Mouse (Mus musculus) forebrain, embryonic 15.5 days (tissue): Measurements from ENCODE around the gene Ank3. TPM values are rescaled to one million over a fixed set of nuclear protein-coding genes. Genes with fewer than 3 reads are reported as not detected.

Source experiments
- ATAC-seq: fragments of 200-750 bp; cut with Nextera tagmentation; replicated peaks from 2 replicates; pipeline ENCODE4 v1.8.0; 2017; ENCODE audit warnings: mild to moderate bottlenecking, moderate TSS enrichment, moderate library complexity
- H3K27ac ChIP-seq: fragments of 300-500 bp; sonication (generic); replicated peaks from 2 replicates; pipeline ENCODE4 v1.5.1; 2015; ENCODE audit warnings: mild to moderate bottlenecking, inconsistent platforms
- H3K27me3 ChIP-seq: fragments of 300-500 bp; sonication (generic); 2 replicates; pipeline ENCODE4 v1.6.1; 2015; ENCODE audit warnings: inconsistent platforms
- H3K36me3 ChIP-seq: fragments of 300-500 bp; sonication (generic); 2 replicates; pipeline ENCODE4 v1.6.1; 2015; ENCODE audit warnings: mild to moderate bottlenecking, inconsistent platforms
- H3K4me1 ChIP-seq: fragments of 300-500 bp; sonication (generic); 2 replicates; pipeline ENCODE4 v1.6.1; 2015; ENCODE audit warnings: inconsistent platforms
- H3K4me2 ChIP-seq: fragments of 300-500 bp; sonication (generic); replicated peaks from 2 replicates; pipeline ENCODE4 v1.6.1; 2015; ENCODE audit warnings: mild to moderate bottlenecking, inconsistent platforms
- H3K4me3 ChIP-seq: fragments of 300-500 bp; sonication (generic); 2 replicates; pipeline ENCODE4 v1.5.1; 2015; ENCODE audit warnings: mild to moderate bottlenecking, inconsistent platforms
- H3K9ac ChIP-seq: fragments of 300-500 bp; sonication (generic); replicated peaks from 2 replicates; pipeline ENCODE4 v1.6.1; 2015; ENCODE audit warnings: mild to moderate bottlenecking, inconsistent platforms
- H3K9me3 ChIP-seq: fragments of 300-500 bp; sonication (generic); 2 replicates; pipeline ENCODE4 v1.6.1; 2016; ENCODE audit warnings: inconsistent platforms
- WGBS: fragments of 180-500 bp; shearing (Covaris S2); methylation state at CpG from one replicate; pipeline ENCODE4 v1.1.7; 2015; ENCODE audit warnings: mixed read lengths; 5-methylcytosine and 5-hydroxymethylcytosine counted together
- polyA plus RNA-seq: library from polyadenylated mRNA; unstranded; fragments of >200 nt; fragmentation: Nextera tagmentation; extraction: Ambion mirVana; gene quantifications from 2 replicates; pipeline ENCODE4 v1.2.1, GENCODE M21; 2015

The Ank3 gene
- polyA plus RNA-seq, 1 experiment from 2014 or later = 91.2 TPM

DNA sequence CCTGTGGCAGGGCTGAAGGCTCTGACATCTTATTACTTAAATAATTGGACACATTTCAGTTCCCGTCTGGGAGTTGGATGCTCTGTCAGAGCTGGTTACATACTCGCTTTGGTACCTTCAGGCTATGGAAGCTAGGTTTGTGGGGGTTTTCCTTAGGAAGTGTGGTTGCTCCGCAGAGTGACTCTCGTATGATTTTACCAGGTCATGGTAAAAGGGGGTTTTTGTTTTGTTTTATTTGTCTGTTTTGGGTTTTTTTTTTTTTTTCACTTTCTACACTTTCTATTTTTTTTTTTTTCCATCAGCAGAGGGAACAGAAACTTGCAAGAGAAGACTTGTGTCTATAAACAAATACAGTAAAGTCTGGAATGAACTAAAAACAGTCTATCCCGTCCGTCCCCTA, 131.8 kb downstream of the Ank3 start:
- no peak for ATAC-seq
- H3K4me2 ChIP-seq = no peak overlapping the region
- WGBS = 86% methylated on average over 6 of the region's 6 CpGs
- no peaks in the 10 kb centered on the region for H3K9me3 ChIP-seq
- H3K27ac ChIP-seq = no peak overlapping the region
- H3K4me3 ChIP-seq = no peak overlapping the region
- no peak overlapping the region for H3K9ac ChIP-seq
- H3K4me1 ChIP-seq = peaks cover 12% of the 10 kb centered on the region
- H3K27me3 ChIP-seq = no peaks in the 10 kb centered on the region
- H3K36me3 ChIP-seq = no peaks in the 10 kb centered on the region

- Histone ChIP-seq H3K4me1 (peaks cover 16% of the 10 kb centered on the region), H3K9ac (no peak overlapping the region), H3K4me2 (no peak overlapping the region), H3K27me3 (no peaks in the 10 kb centered on the region), H3K36me3 (no peaks in the 10 kb centered on the region), H3K4me3 (no peak overlapping the region), H3K27ac (no peak overlapping the region), H3K9me3 (no peaks in the 10 kb centered on the region)
- 88% methylated on average over 5 of the region's 5 CpGs for WGBS
- no peak for ATAC-seq
Observed at GRCm38 (mm10) chr10:69531569-69531968, 133.0 kb downstream of the Ank3 start.

DNA sequence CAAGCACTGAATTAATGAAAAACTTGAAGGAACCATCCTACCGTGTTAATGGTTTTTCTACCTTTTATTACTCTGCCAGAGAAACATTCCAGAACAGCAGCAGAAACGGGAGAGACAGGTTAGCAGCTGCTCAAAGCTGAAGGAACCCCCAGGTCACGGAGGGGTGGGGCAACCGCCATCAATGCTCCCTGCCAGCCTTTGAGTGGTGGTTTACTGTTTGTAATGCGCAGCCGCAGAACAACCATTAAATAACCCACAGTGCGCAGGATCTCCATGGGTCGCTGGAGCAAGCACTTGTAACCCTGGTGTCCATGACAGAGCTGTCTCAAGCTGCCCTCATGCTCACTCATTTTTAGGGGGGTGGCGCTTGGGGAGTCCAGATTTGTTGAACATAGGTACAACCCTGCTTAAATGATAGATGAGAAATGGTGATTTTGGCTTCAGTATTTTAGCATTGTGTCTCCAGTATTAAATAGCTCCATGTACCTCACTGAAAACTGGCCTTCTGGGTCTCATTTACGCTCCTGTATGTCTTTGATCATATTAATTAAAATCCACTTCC, 133.7 kb downstream of the Ank3 start:
- H3K27ac ChIP-seq = no peak overlapping the region
- H3K9ac ChIP-seq = no peak overlapping the region
- H3K4me3 ChIP-seq = no peak overlapping the region
- H3K27me3 ChIP-seq = no peaks in the 10 kb centered on the region
- H3K4me2 ChIP-seq = no peak overlapping the region
- no peaks in the 10 kb centered on the region for H3K9me3 ChIP-seq
- no peaks in the 10 kb centered on the region for H3K36me3 ChIP-seq
- whole genome bisulfite sequencing = 78% methylated on average over 10 of the region's 10 CpGs
- ATAC-seq = no peak
- peaks cover 21% of the 10 kb centered on the region for H3K4me1 ChIP-seq

- peak; percentile 83 for ATAC-seq
- Histone ChIP-seq H3K36me3 (no peaks in the 10 kb centered on the region), H3K9ac (peak overlapping the region; percentile 77), H3K9me3 (no peaks in the 10 kb centered on the region), H3K27me3 (no peaks in the 10 kb centered on the region), H3K4me1 (peaks cover 33% of the 10 kb centered on the region), H3K4me3 (peak overlapping the region; percentile 66), H3K4me2 (peak overlapping the region; percentile 51), H3K27ac (peak overlapping the region; percentile 92)
- WGBS = 2% methylated on average over 22 of the region's 22 CpGs
Observed at GRCm38 (mm10) chr10:69533505-69534388, 135.2 kb downstream of the Ank3 start.

DNA sequence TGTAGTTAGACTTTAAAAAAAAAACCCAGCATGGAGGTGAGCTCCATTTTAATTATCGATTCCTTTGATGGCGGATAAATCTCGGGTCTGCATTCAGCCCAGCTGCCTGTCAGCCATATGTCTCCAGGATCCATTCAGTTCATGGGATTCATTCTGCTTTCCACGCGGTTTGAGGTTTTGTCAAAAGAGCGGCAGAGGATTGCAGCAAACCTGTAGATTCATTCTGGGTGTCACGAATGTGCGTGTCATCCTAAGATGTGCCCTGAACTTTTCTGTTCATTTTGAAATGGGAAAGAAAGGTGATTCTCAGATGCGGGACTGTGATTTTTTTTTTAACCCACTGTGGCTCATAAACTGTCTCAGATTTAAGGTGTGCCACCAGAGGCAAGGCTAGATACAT, 136.1 kb downstream of the Ank3 start:
- 26% methylated on average over 9 of the region's 9 CpGs for WGBS
- H3K36me3 ChIP-seq = no peaks in the 10 kb centered on the region
- ATAC-seq = no peak

DNA sequence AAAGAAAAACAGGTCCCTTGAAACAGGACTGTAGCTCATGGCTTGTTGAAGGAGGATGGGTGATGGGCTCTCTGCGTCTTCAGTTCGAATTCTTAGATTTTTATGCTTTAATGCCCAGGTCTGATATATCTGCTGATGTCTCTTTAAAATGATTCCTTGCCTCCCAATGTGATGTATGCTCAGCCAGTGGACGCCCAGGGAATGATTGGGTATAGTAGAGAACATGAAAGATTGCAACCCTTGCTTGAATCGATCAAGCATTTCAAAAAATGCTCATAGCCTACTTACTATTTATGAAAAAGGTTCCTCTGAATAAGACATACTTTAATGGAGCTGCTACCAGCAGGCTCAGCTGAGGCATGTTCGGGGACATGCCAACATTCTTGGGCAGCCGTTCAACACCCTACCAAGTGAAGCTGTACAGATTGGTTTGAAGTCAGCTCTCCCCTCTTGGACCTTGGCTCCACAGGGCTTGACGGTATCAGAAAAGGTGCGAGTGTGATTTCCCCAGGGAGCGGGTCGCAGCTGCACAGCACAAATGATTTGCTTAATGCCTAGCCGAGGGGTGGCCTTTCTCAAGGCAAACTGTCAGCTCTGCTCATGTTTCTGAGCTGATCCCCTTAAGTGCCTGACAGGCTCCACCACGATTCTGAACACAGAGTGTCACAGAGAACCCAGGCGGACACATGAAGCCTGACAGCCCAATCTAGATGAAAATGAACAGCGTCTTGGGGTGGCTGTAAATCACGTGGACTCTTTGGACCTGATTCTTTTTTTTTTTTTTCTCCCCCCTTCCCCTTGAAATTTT, 136.8 kb downstream of the Ank3 start:
- Histone ChIP-seq H3K27ac (peak overlapping the region; percentile 92), H3K4me2 (peak overlapping the region; percentile 51), H3K27me3 (no peaks in the 10 kb centered on the region), H3K36me3 (no peaks in the 10 kb centered on the region), H3K4me3 (peak overlapping the region; percentile 66), H3K9ac (peak overlapping the region; percentile 77), H3K4me1 (peaks cover 33% of the 10 kb centered on the region), H3K9me3 (no peaks in the 10 kb centered on the region)
- peak; percentile 47 for ATAC-seq
- WGBS = 32% methylated on average over 15 of the region's 15 CpGs

More for the DNA sequence above, 136.1 kb downstream of the Ank3 start:
- Histone ChIP-seq H3K9ac (peak overlapping the region; percentile 77), H3K27me3 (no peaks in the 10 kb centered on the region), H3K4me3 (peak overlapping the region; percentile 66), H3K4me1 (peaks cover 33% of the 10 kb centered on the region), H3K4me2 (peak overlapping the region; percentile 51), H3K27ac (peak overlapping the region; percentile 92), H3K9me3 (no peaks in the 10 kb centered on the region)

GRCm38 (mm10) chr10:69535931-69536200, 137.3 kb downstream of the Ank3 start:
- Histone ChIP-seq H3K36me3 (no peaks in the 10 kb centered on the region), H3K4me1 (peaks cover 33% of the 10 kb centered on the region), H3K9ac (peak overlapping the region; percentile 77), H3K27me3 (no peaks in the 10 kb centered on the region), H3K4me2 (peak overlapping the region; percentile 51), H3K9me3 (no peaks in the 10 kb centered on the region), H3K27ac (peak overlapping the region; percentile 92), H3K4me3 (peak overlapping the region; percentile 66)
- 44% methylated on average over 4 of the region's 4 CpGs for WGBS
- no peak for ATAC-seq

DNA sequence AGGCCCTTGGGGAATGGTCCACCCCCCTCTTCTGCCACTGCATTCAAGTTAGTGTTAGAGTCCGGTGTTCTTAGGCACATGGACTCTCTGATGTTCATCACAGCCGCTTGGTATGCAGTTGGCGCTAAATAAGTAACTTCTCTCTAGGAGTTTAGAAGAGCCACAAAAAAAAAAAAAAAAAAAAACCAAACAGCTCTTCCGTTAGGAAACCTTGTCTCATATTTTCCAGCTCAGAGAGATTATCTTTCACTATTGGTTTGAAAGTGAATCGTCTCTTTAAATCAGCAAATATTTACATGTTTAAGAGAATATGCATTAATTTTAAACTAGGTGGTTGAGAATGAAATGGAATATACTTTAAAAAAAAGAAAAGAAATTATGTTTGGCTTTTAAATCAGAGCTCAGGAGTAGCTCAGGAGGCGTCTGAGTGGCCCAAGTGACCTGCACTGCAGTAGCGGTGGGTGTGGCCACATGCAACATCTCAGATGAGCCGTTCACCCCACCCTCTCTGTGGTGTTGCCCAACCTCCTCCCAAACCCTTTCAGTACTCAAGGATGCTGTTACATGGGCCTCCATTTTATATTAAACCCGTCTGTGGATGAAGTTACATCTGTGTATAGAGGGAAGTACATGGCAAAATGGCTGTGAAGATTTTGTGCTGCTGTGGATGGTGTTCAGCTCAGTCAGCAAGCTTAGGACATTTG, 138.0 kb downstream of the Ank3 start:
- no peak for ATAC-seq
- WGBS = 79% methylated on average over 9 of the region's 9 CpGs
- no peaks in the 10 kb centered on the region for H3K36me3 ChIP-seq
- peak overlapping the region; percentile 77 for H3K9ac ChIP-seq
- H3K4me1 ChIP-seq = peaks cover 33% of the 10 kb centered on the region
- H3K27me3 ChIP-seq = no peaks in the 10 kb centered on the region
- H3K4me2 ChIP-seq = peak overlapping the region; percentile 51
- peak overlapping the region; percentile 66 for H3K4me3 ChIP-seq
- peak overlapping the region; percentile 92 for H3K27ac ChIP-seq
- H3K9me3 ChIP-seq = no peaks in the 10 kb centered on the region

DNA sequence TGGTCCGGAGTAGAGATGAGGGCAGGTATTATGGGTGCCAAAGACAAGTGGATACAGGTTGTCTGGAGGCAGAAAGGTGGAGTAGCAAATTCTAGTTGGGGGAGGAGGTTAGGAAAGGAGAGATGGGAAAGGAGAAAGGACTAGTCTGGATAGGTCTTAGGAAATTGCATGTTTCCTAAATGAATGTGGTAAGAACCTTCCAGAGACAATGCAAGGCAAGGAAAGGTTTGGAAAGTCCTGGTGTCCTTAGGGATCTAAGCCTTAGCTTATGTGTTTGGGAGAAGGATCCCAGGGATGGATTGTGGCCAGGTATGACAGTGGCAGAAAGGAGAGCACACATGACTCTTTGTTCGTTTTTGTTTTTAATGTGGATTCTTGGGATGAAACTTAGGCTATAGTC, 139.7 kb downstream of the Ank3 start:
- Histone ChIP-seq H3K9ac (no peak overlapping the region), H3K9me3 (no peaks in the 10 kb centered on the region), H3K4me3 (no peak overlapping the region), H3K27ac (no peak overlapping the region), H3K4me1 (peaks cover 29% of the 10 kb centered on the region), H3K36me3 (no peaks in the 10 kb centered on the region), H3K4me2 (peak overlapping the region; percentile 51), H3K27me3 (no peaks in the 10 kb centered on the region)
- no peak for ATAC-seq
- 84% methylated on average over 2 of the region's 2 CpGs for WGBS

DNA sequence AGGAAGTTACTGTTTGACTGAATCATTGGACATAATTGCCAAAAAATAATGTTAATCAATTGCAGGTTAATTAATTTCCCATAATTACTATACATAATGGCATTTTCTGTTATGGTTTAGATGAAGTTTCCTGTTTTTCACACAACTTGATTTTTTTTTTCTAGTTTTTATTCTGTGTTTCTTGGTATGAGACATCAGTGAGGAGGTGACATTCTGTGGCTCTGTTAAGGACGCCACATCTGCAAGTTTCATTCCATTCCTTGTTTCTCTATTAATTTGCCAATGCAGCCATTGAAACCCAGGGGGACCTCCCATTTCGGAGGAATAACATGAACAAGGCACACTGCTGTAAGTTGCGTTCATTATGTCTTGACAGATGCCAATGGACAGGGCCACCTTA, 143.9 kb downstream of the Ank3 start:
- H3K4me1 ChIP-seq = peaks cover 28% of the 10 kb centered on the region
- H3K9ac ChIP-seq = no peak overlapping the region
- WGBS = 91% methylated on average over 3 of the region's 3 CpGs
- ATAC-seq = no peak
- H3K9me3 ChIP-seq = no peaks in the 10 kb centered on the region
- no peak overlapping the region for H3K27ac ChIP-seq
- no peak overlapping the region for H3K4me3 ChIP-seq
- no peaks in the 10 kb centered on the region for H3K36me3 ChIP-seq
- H3K27me3 ChIP-seq = no peaks in the 10 kb centered on the region
- H3K4me2 ChIP-seq = no peak overlapping the region

- ATAC-seq = peak; percentile 16; the same call in 1 of the 2 replicates
- WGBS = 72% methylated on average over 10 of the region's 10 CpGs
- H3K4me2 ChIP-seq = no peak overlapping the region
Observed at GRCm38 (mm10) chr10:69543876-69544620, 145.5 kb downstream of the Ank3 start.

More at GRCm38 (mm10) chr10:69543876-69544620, 145.5 kb downstream of the Ank3 start:
- Histone ChIP-seq H3K9me3 (no peaks in the 10 kb centered on the region), H3K9ac (no peak overlapping the region), H3K36me3 (no peaks in the 10 kb centered on the region), H3K27ac (peak overlapping the region; percentile 44), H3K4me3 (no peak overlapping the region), H3K4me1 (peaks cover 17% of the 10 kb centered on the region), H3K27me3 (no peaks in the 10 kb centered on the region)
